Mouse (Mus musculus) spleen, adult 12 weeks (tissue): ENCODE results near the gene Tsga10ip.
"Not testable (repeated sequence)": the region's sequence is repeated elsewhere in the genome, so short reads cannot be mapped to it uniquely, and the experiment has no call there.

Source experiments
- DNase-seq: peaks from one replicate; pipeline ENCODE4 v3.0.0; 2022; ENCODE audit warnings: low spot score

The Tsga10ip gene

GRCm38 (mm10) chr19:5389647-5390046 lies 12.7 kb downstream of the Tsga10ip start:
- peak; percentile 59 for DNase-seq

- peak; percentile 85 for DNase-seq
Observed at GRCm38 (mm10) chr19:5388588-5389242, 13.6 kb downstream of the Tsga10ip start, which contains the start of gene Sart1. TSS of gene Sart1 (minus strand) at chr19:5388703.

DNA sequence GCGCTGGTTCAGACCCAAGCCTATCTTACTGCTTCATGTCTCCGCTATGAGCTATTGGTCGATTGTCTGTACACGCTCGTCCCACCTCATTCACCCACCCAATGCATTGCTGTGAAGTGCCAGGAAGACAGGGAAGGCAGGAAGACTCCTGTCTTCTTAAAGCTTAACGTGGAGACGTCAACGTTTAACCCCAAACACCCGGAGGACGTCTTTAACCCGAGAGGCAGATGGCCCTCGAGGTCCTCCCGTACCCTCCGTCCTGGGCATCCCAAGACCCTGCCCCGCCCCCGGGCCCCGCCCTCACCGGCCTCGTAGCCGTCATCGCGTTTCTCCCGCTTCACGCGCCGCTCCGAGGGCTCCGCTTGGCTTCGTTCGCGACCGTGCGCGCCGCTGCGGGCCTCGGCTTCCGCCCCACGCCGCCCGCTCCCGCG lies 14.3 kb downstream of the Tsga10ip start:
- no peak for DNase-seq

DNA sequence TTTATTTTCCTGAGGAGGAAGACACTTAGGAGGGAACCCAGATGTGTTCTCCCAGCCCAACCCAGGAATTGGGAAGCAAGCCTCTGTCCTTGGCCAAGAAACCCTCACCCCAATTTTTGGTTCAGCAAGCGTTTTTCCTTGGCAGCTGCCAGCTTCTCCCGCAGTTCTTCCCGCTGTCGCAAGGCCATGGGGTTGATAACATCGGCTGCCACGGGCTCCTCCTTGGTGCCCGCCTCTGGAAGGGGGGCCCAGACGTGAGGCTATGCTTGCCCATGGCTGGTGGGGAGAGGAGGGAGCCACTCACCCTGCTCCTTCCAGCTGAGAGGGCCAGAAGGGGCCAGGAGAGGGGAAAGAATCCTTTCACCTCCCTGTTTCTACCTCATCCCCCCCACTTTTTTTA lies 17.6 kb downstream of the Tsga10ip start:
- DNase-seq: no peak

- no peak for DNase-seq
Observed at GRCm38 (mm10) chr19:5383326-5383725, 19.0 kb downstream of the Tsga10ip start.

GRCm38 (mm10) chr19:5377446-5377845 lies 24.9 kb downstream of the Tsga10ip start:
- no peak for DNase-seq

GRCm38 (mm10) chr19:5374748-5375147 lies 27.6 kb downstream of the Tsga10ip start:
- DNase-seq: no peak

DNA sequence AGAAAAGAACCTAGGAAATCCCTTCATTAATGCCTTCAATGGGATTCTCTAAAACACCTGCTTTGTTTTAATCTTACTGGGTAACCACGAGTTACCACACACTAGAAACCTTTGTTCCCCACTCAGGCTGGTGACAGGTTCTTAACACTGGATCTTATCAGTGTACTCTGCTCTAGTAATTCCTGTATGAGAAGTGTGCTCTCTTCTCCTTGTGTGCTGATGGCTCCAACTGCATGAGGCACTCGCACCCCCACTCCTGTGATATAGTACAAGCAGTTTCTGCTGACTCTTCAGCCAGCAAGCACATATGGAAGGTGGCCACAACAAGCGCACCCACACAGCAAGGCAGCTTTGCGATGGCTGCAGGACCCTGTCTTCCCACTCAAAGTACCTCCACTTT lies 28.1 kb downstream of the Tsga10ip start:
- DNase-seq: no peak

DNA sequence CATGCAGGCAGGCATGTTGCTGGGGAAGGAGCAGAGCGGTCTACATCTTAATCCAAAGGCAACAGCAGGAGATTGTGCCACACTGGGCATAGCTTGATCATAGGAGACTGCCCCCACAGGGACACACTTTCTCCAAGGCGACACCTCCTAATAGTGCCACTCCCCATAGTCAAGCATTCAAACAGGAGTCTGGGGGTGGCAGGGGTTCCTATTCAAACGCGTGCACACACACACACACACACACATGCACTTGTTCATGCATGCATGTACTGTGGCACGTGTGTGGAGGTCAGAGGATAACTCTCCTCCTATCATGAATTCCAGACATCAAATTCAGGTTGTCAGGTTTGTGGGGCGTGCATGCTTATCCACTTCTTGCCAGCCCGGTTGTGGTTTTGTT lies 29.6 kb downstream of the Tsga10ip start:
- DNase-seq: no peak

DNA sequence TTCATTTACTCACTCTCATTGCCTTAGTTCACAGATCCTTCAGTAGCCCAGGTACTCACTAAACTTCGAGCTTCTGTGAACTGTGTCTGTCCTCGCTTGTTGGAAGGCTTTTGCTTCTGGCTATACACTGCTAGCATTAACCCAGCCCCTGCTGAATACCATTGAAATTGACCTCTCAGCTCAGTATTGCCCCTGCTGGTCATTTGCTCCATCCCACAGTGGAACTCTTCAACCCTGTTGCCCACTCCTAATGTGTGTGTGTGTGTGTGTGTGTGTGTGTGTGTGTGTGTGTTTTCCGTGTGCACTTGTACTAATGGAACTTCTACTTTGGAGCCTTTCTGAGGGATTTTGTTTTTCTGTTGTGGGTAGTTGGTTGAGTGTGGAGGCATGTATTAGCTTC lies 31.4 kb downstream of the Tsga10ip start:
- DNase-seq: no peak

DNA sequence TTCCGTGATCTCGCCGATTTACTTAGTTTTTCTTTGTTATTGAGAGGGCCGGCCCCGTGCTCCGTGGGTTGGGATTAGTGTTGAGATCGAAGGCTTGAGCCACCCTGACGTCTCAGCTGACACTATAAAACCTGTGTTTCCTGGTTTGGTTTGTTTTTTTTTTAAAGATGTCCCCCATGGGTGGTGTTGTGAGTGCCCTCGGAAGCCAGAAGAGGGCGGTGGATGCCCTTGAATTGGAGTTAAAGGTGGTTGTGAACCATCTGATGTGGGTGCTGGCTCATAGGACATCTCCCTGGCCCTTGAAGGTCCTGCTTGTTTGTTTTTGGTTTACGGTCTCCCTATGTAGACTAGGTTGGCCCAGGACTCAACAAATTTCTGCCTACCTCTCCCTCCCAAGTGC lies 34.9 kb downstream of the Tsga10ip start:
- DNase-seq: no peak

GRCm38 (mm10) chr19:5367053-5367359 lies 35.3 kb downstream of the Tsga10ip start, which contains the start of gene Banf1:
TSS of gene Banf1 (minus strand) at chr19:5367168.
- no peak for DNase-seq

GRCm38 (mm10) chr19:5366175-5367052 lies 35.9 kb downstream of the Tsga10ip start, which contains the start of gene Eif1ad:
TSS of gene Eif1ad (plus strand) at chr19:5366741.
- peak; percentile 94 for DNase-seq

GRCm38 (mm10) chr19:5365751-5366150 lies 36.6 kb downstream of the Tsga10ip start:
- DNase-seq: no peak

DNA sequence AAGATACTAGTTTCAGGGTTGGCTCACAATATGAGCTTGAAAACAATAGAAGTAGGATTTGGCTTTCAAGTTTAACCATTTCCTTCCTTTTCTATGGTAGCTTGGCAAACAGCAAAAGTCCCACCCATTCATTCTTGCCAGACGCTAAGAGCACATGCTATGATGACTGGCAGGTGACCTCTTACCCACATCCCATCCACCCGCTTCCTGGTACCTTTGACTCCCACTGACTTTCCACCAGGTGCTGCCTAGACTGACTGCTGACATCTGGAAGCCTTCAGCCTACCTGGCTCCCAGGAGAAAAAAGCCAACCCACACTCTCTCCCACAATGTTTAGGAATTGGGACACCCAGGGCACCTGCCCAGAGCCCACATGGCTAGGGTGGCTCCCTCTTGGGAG lies 38.2 kb downstream of the Tsga10ip start:
- no peak for DNase-seq

DNA sequence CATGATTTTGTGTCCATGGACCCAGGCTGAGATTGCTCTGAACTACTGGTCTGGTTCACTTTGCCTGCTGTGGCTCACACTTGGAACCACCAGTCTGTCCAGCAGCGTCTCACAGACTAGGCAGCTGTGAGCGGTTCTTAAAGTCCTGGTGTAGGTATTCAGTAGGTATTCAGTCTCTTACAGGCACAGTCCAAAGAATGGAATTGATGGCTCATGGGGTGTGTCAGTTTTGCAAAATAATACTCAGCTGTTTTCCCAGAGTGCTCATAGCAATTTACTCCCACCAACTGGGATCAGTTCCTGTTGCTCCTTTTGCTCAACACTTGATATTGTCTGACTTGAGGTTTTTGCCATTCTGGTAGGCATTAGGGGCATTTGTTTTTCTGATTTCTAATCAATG lies 40.1 kb downstream of the Tsga10ip start:
- no peak for DNase-seq

DNA sequence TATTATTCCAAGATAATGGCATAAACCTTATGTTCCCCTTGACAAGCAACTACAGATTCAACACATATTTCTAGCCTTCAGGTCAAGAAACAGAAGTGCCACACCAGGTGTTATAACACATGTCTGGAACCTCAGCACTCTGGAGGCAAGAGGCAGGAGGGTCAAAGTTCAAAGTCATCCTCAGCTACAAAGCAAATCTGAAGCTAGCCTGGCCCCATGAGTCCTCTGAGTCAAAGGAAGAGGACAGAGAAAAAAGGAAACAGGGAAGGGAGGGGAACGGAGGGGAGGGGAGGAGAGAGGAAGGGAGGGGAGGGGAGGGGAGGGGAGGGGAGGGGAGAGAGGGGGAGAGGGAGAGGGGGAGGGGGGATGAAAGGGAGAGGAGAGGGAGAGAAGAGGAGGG lies 46.2 kb downstream of the Tsga10ip start:
- DNase-seq: no peak

- no peak for DNase-seq
Observed at GRCm38 (mm10) chr19:5353609-5354008, 48.7 kb downstream of the Tsga10ip start.

- not testable (repeated sequence) for DNase-seq
Observed at GRCm38 (mm10) chr19:5349502-5349873, 52.8 kb downstream of the Tsga10ip start, which contains the start of gene Cst6. TSS of gene Cst6 (minus strand) at chr19:5349574.

DNA sequence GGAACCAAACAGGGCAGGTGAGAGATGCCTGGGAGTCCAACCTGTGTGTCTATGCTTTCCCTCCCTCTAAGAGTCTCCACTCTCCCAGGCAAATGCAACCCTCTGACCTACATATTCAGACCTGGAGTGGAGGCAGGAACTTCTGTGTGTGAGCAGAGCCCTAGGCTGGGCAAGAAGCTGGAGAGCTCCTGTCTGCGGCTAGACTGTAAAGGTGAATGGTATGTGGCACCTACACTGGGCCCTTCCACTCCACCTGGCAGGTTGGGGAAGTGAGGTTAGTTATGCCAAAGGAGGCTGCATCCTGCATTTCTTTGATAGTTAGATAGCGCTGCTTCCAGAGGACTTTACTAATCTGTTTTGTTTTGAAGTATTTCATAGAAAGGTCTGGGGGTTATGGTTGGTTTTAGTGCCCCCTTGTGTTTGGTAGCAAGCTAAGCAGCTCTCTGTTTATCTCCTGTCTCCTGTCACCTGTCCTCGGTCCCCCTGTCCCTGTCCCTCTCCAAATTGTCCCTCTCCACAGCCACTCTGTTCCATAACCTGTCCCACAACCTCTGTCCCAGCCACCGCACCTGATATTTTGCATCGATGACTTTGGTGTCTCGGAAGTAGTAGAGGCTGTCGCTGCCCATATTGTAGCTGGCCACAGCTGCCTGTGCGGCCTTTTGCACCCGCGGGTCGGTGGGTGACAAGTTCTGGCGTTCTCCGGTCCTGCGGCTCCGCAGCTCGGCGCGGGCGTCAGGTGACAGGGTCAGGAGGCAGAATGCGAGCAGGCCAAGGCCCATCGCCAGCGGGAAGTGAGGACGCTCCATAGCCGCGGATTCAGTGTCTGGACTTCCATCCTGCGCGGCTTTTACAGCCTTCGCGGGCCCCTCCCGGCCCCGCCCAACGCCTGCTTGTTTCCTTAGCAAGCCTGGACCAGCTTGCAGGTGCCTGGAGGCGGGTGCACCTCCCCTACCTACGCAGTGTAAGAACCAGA lies 53.5 kb downstream of the Tsga10ip start:
- no peak for DNase-seq

- DNase-seq: no peak
Observed at GRCm38 (mm10) chr19:5348064-5348463, 54.3 kb downstream of the Tsga10ip start.
